Mouse (Mus musculus) thymus, postnatal 10 days (tissue): ENCODE results near the gene Cyp2d26.

ENCODE experiments used
- DNase-seq, 2 experiments: peaks; one replicate each; pipeline ENCODE4 v3.0.0; 2021; ENCODE audit warnings: low spot score in 2 of 2

Gene Cyp2d26

GRCm38 (mm10) chr15:82763631-82764420 lies 30.3 kb downstream of the Cyp2d26 start, which contains the start of gene Cyp2d40:
Gene Cyp2d40 (minus strand): TSS chr15:82764183.
- DNase-seq, result no peak

GRCm38 (mm10) chr15:82748141-82748540 lies 46.0 kb downstream of the Cyp2d26 start:
- no peak for DNase-seq

DNA sequence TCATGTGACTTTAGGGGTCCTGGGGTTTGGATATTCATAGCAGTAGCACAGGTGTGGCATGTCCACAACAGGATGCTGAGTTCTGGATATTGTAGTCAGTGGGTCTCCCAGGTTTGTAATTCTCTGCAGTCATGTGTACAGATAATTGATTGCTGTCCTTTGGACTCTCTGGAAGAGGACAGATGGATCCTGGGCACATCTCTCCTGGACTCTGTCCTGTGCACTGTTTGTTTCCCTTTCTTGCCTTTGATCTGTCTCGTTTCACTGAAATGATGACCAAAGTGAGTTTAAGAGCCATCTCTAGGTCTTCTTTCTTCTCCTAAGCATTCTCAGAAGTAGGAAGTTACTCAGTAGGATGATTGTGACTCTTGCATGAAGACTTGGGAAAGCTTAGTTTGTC lies 46.6 kb downstream of the Cyp2d26 start:
- no peak for DNase-seq
